Mouse (Mus musculus): ENCODE data around the gene Ctbp2. TPM values are rescaled to one million over a fixed set of nuclear protein-coding genes. Genes with fewer than 3 reads are reported as not detected.

Gene Ctbp2
- polyA plus RNA-seq, 1 experiment from 2014 or later: 133 TPM

GRCm38 (mm10) chr7:132977981-132978380 is 146.2 kb downstream of the Ctbp2 start:
- H3K36me3 ChIP-seq (replicated peaks): peaks cover 79% of the 10 kb centered on the region
- H3K9me3 ChIP-seq: no peaks in the 10 kb centered on the region
- H3K4me3 ChIP-seq: no peak overlapping the region
- H3K4me1 ChIP-seq: peaks cover 12% of the 10 kb centered on the region
- DNase-seq (ENCODE audit: extremely low spot score, low spot score): no peak
- H3K27me3 ChIP-seq (ENCODE audit: poor library complexity, severe bottlenecking): no peaks in the 10 kb centered on the region
- H3K27ac ChIP-seq: no peak overlapping the region
- 93% methylated on average over 2 of the region's 2 CpGs for whole genome bisulfite sequencing

- 87% methylated on average over 2 of the region's 2 CpGs for WGBS
- Histone ChIP-seq H3K4me1 (no peaks in the 10 kb centered on the region), H3K36me3 (replicated peaks) (peaks cover 69% of the 10 kb centered on the region), H3K9me3 (no peaks in the 10 kb centered on the region), H3K27me3 (ENCODE audit: poor library complexity, severe bottlenecking) (no peaks in the 10 kb centered on the region), H3K4me3 (no peak overlapping the region), H3K27ac (no peak overlapping the region)
- no peak for DNase-seq (ENCODE audit: extremely low spot score, low spot score)
Observed at GRCm38 (mm10) chr7:132976079-132976478, 148.1 kb downstream of the Ctbp2 start.

- 89% methylated on average over 2 of the region's 2 CpGs for WGBS
- Histone ChIP-seq H3K9me3 (no peaks in the 10 kb centered on the region), H3K27me3 (ENCODE audit: poor library complexity, severe bottlenecking) (no peaks in the 10 kb centered on the region), H3K36me3 (replicated peaks) (peaks cover 50% of the 10 kb centered on the region), H3K4me1 (no peaks in the 10 kb centered on the region), H3K27ac (no peak overlapping the region), H3K4me3 (no peak overlapping the region)
- DNase-seq (ENCODE audit: extremely low spot score, low spot score): no peak
Observed at GRCm38 (mm10) chr7:132972079-132972478, 152.1 kb downstream of the Ctbp2 start.

GRCm38 (mm10) chr7:132965707-132966106 is 158.4 kb downstream of the Ctbp2 start:
- H3K4me3 ChIP-seq: no peak overlapping the region
- H3K4me1 ChIP-seq: no peaks in the 10 kb centered on the region
- H3K27me3 ChIP-seq (ENCODE audit: poor library complexity, severe bottlenecking): no peaks in the 10 kb centered on the region
- H3K27ac ChIP-seq: no peak overlapping the region
- H3K9me3 ChIP-seq: no peaks in the 10 kb centered on the region
- DNase-seq (ENCODE audit: extremely low spot score, low spot score): no peak
- H3K36me3 ChIP-seq (replicated peaks): peaks cover 23% of the 10 kb centered on the region
- WGBS: 84% methylated on average over 2 of the region's 2 CpGs

- H3K36me3 ChIP-seq (replicated peaks): peaks cover 22% of the 10 kb centered on the region
- WGBS: 88% methylated on average over 3 of the region's 3 CpGs
- H3K4me3 ChIP-seq: no peak overlapping the region
Observed at GRCm38 (mm10) chr7:132964395-132964794, 159.8 kb downstream of the Ctbp2 start.

GRCm38 (mm10) chr7:132950613-132951012 is 173.5 kb downstream of the Ctbp2 start:
- 94% methylated on average over 3 of the region's 3 CpGs for WGBS
- DNase-seq (ENCODE audit: extremely low spot score, low spot score): no peak

More at GRCm38 (mm10) chr7:132964395-132964794, 159.8 kb downstream of the Ctbp2 start:
- Histone ChIP-seq H3K9me3 (no peaks in the 10 kb centered on the region), H3K27ac (no peak overlapping the region), H3K27me3 (ENCODE audit: poor library complexity, severe bottlenecking) (no peaks in the 10 kb centered on the region), H3K4me1 (no peaks in the 10 kb centered on the region)
- DNase-seq (ENCODE audit: extremely low spot score, low spot score): no peak

GRCm38 (mm10) chr7:132949968-132950367 is 174.2 kb downstream of the Ctbp2 start:
- H3K27ac ChIP-seq: no peak overlapping the region
- no peak overlapping the region for H3K4me3 ChIP-seq
- no peaks in the 10 kb centered on the region for H3K9me3 ChIP-seq
- 92% methylated on average over 4 of the region's 4 CpGs for WGBS
- no peak for DNase-seq (ENCODE audit: extremely low spot score, low spot score)
- peaks cover 3% of the 10 kb centered on the region; the same call in 1 of the 2 replicates for H3K36me3 ChIP-seq (replicated peaks)
- H3K27me3 ChIP-seq (ENCODE audit: poor library complexity, severe bottlenecking): no peaks in the 10 kb centered on the region
- H3K4me1 ChIP-seq: no peaks in the 10 kb centered on the region

More at GRCm38 (mm10) chr7:132950613-132951012, 173.5 kb downstream of the Ctbp2 start:
- Histone ChIP-seq H3K27me3 (ENCODE audit: poor library complexity, severe bottlenecking) (no peaks in the 10 kb centered on the region), H3K4me3 (no peak overlapping the region), H3K36me3 (replicated peaks) (peaks cover 3% of the 10 kb centered on the region; the same call in 1 of the 2 replicates), H3K9me3 (no peaks in the 10 kb centered on the region), H3K27ac (no peak overlapping the region), H3K4me1 (no peaks in the 10 kb centered on the region)

GRCm38 (mm10) chr7:132940569-132940968 is 183.6 kb downstream of the Ctbp2 start:
- H3K4me3 ChIP-seq: no peak overlapping the region
- no peaks in the 10 kb centered on the region for H3K36me3 ChIP-seq (replicated peaks)
- no peaks in the 10 kb centered on the region for H3K4me1 ChIP-seq
- no peak for DNase-seq (ENCODE audit: extremely low spot score, low spot score)
- WGBS: 93% methylated on average over 2 of the region's 2 CpGs
- no peaks in the 10 kb centered on the region for H3K27me3 ChIP-seq (ENCODE audit: poor library complexity, severe bottlenecking)
- no peaks in the 10 kb centered on the region for H3K9me3 ChIP-seq
- no peak overlapping the region for H3K27ac ChIP-seq

- Histone ChIP-seq H3K27me3 (ENCODE audit: poor library complexity, severe bottlenecking) (no peaks in the 10 kb centered on the region), H3K4me1 (no peaks in the 10 kb centered on the region), H3K4me3 (no peak overlapping the region), H3K36me3 (replicated peaks) (no peaks in the 10 kb centered on the region), H3K27ac (no peak overlapping the region), H3K9me3 (no peaks in the 10 kb centered on the region)
- no peak for DNase-seq (ENCODE audit: extremely low spot score, low spot score)
- whole genome bisulfite sequencing: 87% methylated on average over 2 of the region's 2 CpGs
Observed at GRCm38 (mm10) chr7:132939118-132939517, 185.0 kb downstream of the Ctbp2 start.

Other genes starting within 250 kb of the Ctbp2 start
- 8.8 and 9.9 TPM in 2 replicates for gene Zranb1, start 193.2 kb downstream of the Ctbp2 start, polyA plus RNA-seq (2016; fragmentation: Nextera tagmentation; extraction: Ambion mirVana)
- gene Fgfr2, start 1.0 kb downstream of the Ctbp2 start, polyA plus RNA-seq (2016; fragmentation: Nextera tagmentation; extraction: Ambion mirVana): 55.7 and 61.4 TPM in 2 replicates

All from forebrain, embryonic 10.5 days (tissue).